Mouse (Mus musculus): ENCODE measurements around the gene Marcksl1. TPM values are rescaled to one million over a fixed set of nuclear protein-coding genes. Genes with fewer than 3 reads are reported as not detected.
A peak's percentile ranks its signal among the peaks of the same experiment; 100 is the strongest.
"Not testable (repeated sequence)": the region's sequence is repeated elsewhere in the genome, so short reads cannot be mapped to it uniquely, and the experiment has no call there.

Marcksl1 gene
- total and polyA plus RNA-seq, 2 experiments from 2014 or later: 135 to 183 TPM

- peak within 1 kb of the TSS; percentile 85 for H3K4me3 ChIP-seq (ENCODE audit: low read depth, low read length)
- H3K36me3 ChIP-seq (replicated peaks; ENCODE audit: control insufficient read depth, insufficient read depth, low read length): peaks cover 5% of the 10 kb centered on the region; the same call in 1 of the 2 replicates
- H3K27ac ChIP-seq (ENCODE audit: low read depth): peak within 1 kb of the TSS; percentile 76
- H3K9ac ChIP-seq (replicated peaks; ENCODE audit: low read depth, low read length): peak within 1 kb of the TSS; percentile 89
- H3K9me3 ChIP-seq (replicated peaks; ENCODE audit: control insufficient read depth, low read length): no peaks in the 10 kb centered on the region
- 1% methylated on average over 46 of the region's 46 CpGs for WGBS
- ATAC-seq (ENCODE audit: insufficient read depth, low read depth) (peak; percentile 100), DNase-seq (ENCODE audit: low spot score) (peak; percentile 95)
- H3K4me2 ChIP-seq (ENCODE audit: low read depth, low read length): peak within 1 kb of the TSS; percentile 79
- H3K27me3 ChIP-seq (ENCODE audit: control insufficient read depth, insufficient read depth, low read length): no peaks in the 10 kb centered on the region
- no peak for TF ChIP-seq CTCF (IDR thresholded peaks at IDR 0.05; ENCODE audit: low read depth)
- peak; percentile 76 for TF ChIP-seq EP300 (IDR thresholded peaks at IDR 0.05; ENCODE audit: low read depth)
- peaks cover 13% of the 10 kb centered on the region for H3K4me1 ChIP-seq (ENCODE audit: control insufficient read depth, insufficient read depth)
Observed at GRCm38 (mm10) chr4:129542592-129543141, 29.3 kb downstream of the Marcksl1 start, which contains the start of gene Hdac1. Gene Hdac1 (minus strand): TSS chr4:129542713.

GRCm38 (mm10) chr4:129544106-129544505 is 30.7 kb downstream of the Marcksl1 start:
- Histone ChIP-seq H3K27ac (ENCODE audit: low read depth) (no peak overlapping the region), H3K4me2 (ENCODE audit: low read depth, low read length) (no peak overlapping the region), H3K9ac (replicated peaks; ENCODE audit: low read depth, low read length) (no peak overlapping the region), H3K4me3 (ENCODE audit: low read depth, low read length) (no peak overlapping the region), H3K9me3 (replicated peaks; ENCODE audit: control insufficient read depth, low read length) (no peaks in the 10 kb centered on the region), H3K27me3 (ENCODE audit: control insufficient read depth, insufficient read depth, low read length) (no peaks in the 10 kb centered on the region), H3K4me1 (ENCODE audit: control insufficient read depth, insufficient read depth) (peaks cover 13% of the 10 kb centered on the region), H3K36me3 (replicated peaks; ENCODE audit: control insufficient read depth, insufficient read depth, low read length) (no peaks in the 10 kb centered on the region)
- no peak for DNase-seq (ENCODE audit: low spot score)
- WGBS: 89% methylated on average over 4 of the region's 4 CpGs
- ATAC-seq (ENCODE audit: insufficient read depth, low read depth): no peak
- TF ChIP-seq CTCF (IDR thresholded peaks at IDR 0.05; ENCODE audit: low read depth): no peak
- no peak for TF ChIP-seq EP300 (IDR thresholded peaks at IDR 0.05; ENCODE audit: low read depth)

GRCm38 (mm10) chr4:129547631-129548030 is 34.2 kb downstream of the Marcksl1 start:
- not testable (repeated sequence) for H3K4me1 ChIP-seq (ENCODE audit: control insufficient read depth, insufficient read depth); H3K36me3 ChIP-seq (replicated peaks; ENCODE audit: control insufficient read depth, insufficient read depth, low read length); DNase-seq (ENCODE audit: low spot score); ATAC-seq (ENCODE audit: insufficient read depth, low read depth); H3K4me3 ChIP-seq (ENCODE audit: low read depth, low read length); H3K4me2 ChIP-seq (ENCODE audit: low read depth, low read length); H3K27me3 ChIP-seq (ENCODE audit: control insufficient read depth, insufficient read depth, low read length); H3K27ac ChIP-seq (ENCODE audit: low read depth); H3K9me3 ChIP-seq (replicated peaks; ENCODE audit: control insufficient read depth, low read length); H3K9ac ChIP-seq (replicated peaks; ENCODE audit: low read depth, low read length)
- WGBS: 79% methylated on average over 4 of the region's 4 CpGs

GRCm38 (mm10) chr4:129549306-129549705 is 35.9 kb downstream of the Marcksl1 start:
- H3K4me3 ChIP-seq (ENCODE audit: low read depth, low read length): no peak overlapping the region

GRCm38 (mm10) chr4:129550295-129550694 is 36.9 kb downstream of the Marcksl1 start:
- no peak overlapping the region for H3K27ac ChIP-seq (ENCODE audit: low read depth)
- H3K36me3 ChIP-seq (replicated peaks; ENCODE audit: control insufficient read depth, insufficient read depth, low read length): no peaks in the 10 kb centered on the region
- H3K9me3 ChIP-seq (replicated peaks; ENCODE audit: control insufficient read depth, low read length): no peaks in the 10 kb centered on the region
- H3K4me1 ChIP-seq (ENCODE audit: control insufficient read depth, insufficient read depth): peaks cover under 1% of the 10 kb centered on the region; the same call in 1 of the 2 replicates
- no peak overlapping the region for H3K4me2 ChIP-seq (ENCODE audit: low read depth, low read length)
- DNase-seq (ENCODE audit: low spot score) (no peak), ATAC-seq (ENCODE audit: insufficient read depth, low read depth) (no peak)
- 75% methylated on average over 1 of the region's 1 CpGs for WGBS
- no peaks in the 10 kb centered on the region for H3K27me3 ChIP-seq (ENCODE audit: control insufficient read depth, insufficient read depth, low read length)
- TF ChIP-seq EP300 (IDR thresholded peaks at IDR 0.05; ENCODE audit: low read depth) (no peak), CTCF (IDR thresholded peaks at IDR 0.05; ENCODE audit: low read depth) (no peak)
- no peak overlapping the region for H3K9ac ChIP-seq (replicated peaks; ENCODE audit: low read depth, low read length)
- no peak overlapping the region for H3K4me3 ChIP-seq (ENCODE audit: low read depth, low read length)

More at GRCm38 (mm10) chr4:129549306-129549705, 35.9 kb downstream of the Marcksl1 start:
- DNase-seq (ENCODE audit: low spot score): no peak
- Histone ChIP-seq H3K9ac (replicated peaks; ENCODE audit: low read depth, low read length) (no peak overlapping the region), H3K36me3 (replicated peaks; ENCODE audit: control insufficient read depth, insufficient read depth, low read length) (no peaks in the 10 kb centered on the region), H3K4me1 (ENCODE audit: control insufficient read depth, insufficient read depth) (no peaks in the 10 kb centered on the region), H3K9me3 (replicated peaks; ENCODE audit: control insufficient read depth, low read length) (no peaks in the 10 kb centered on the region), H3K27ac (ENCODE audit: low read depth) (no peak overlapping the region), H3K27me3 (ENCODE audit: control insufficient read depth, insufficient read depth, low read length) (no peaks in the 10 kb centered on the region), H3K4me2 (ENCODE audit: low read depth, low read length) (no peak overlapping the region)
- TF ChIP-seq CTCF (IDR thresholded peaks at IDR 0.05; ENCODE audit: low read depth) (peak; percentile 28; the same call in 1 of the 2 replicates), EP300 (IDR thresholded peaks at IDR 0.05; ENCODE audit: low read depth) (no peak)
- WGBS: 94% methylated on average over 2 of the region's 2 CpGs
- ATAC-seq (ENCODE audit: insufficient read depth, low read depth): no peak

- not testable (repeated sequence) for H3K4me2 ChIP-seq (ENCODE audit: low read depth, low read length); H3K36me3 ChIP-seq (replicated peaks; ENCODE audit: control insufficient read depth, insufficient read depth, low read length); H3K4me3 ChIP-seq (ENCODE audit: low read depth, low read length); ATAC-seq (ENCODE audit: insufficient read depth, low read depth); DNase-seq (ENCODE audit: low spot score); H3K27me3 ChIP-seq (ENCODE audit: control insufficient read depth, insufficient read depth, low read length); H3K9ac ChIP-seq (replicated peaks; ENCODE audit: low read depth, low read length); H3K27ac ChIP-seq (ENCODE audit: low read depth); H3K9me3 ChIP-seq (replicated peaks; ENCODE audit: control insufficient read depth, low read length)
- peaks cover 13% of the 10 kb centered on the region for H3K4me1 ChIP-seq (ENCODE audit: control insufficient read depth, insufficient read depth)
- WGBS: 76% methylated on average over 6 of the region's 6 CpGs
Observed at GRCm38 (mm10) chr4:129554512-129554911, 41.1 kb downstream of the Marcksl1 start.

Measured in heart, postnatal 0 days (tissue).